Mouse (Mus musculus): ENCODE measurements around the gene Pde4c.

DNA sequence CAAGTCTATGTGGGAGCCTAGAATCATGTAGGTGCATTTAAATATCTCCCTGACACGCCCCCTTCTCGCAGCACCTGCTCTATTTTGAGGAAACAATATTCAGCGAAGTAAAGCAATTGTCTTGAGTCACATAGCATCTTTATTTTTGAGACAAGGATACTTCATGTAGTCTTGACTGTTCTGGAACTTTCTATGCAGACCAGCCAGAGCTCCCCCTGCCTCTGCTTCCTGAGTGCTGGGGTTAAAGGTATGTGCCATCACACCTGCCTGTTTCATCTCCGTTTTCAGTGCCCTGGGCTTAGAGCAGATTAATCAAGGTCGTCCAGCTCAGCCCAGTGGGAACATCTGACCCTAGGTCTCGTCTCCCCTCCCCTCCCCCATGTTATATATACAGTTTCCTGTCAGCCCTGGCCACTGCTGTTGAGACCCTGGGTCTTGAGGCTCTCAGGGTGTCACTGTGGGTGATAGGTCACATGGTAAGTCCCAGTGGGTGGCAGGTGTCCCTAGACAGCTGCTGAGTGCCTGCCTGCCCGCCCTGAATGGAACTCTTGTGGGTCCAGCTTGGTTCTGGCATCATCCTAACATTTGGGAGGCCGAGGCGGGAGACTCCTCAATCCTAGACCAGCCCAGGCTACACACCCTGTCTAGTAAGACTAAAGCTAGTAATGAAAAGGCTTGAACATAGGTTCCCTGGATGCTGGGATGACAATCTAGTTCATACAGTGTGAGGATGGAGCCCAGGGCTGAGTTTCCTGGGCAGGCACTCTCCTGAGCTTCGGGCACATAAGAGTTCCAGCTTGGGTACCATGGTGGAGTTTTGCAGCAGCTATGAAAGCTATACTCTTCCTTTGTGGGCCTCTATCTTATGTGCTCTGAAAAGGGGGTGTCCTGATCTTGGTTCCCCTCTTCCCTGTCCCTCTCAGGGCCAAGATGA is 22.2 kb upstream of the Pde4c start:
- TF ChIP-seq CTCF (IDR thresholded peaks at IDR 0.05; ENCODE audit: low read depth, low read length) (no peak), POLR2A (IDR thresholded peaks at IDR 0.05; ENCODE audit: extremely low read depth, insufficient read depth, low read length) (no peak)
